13 mouse cellular contexts compared by ENCODE assay signal in the genomic region with DNA sequence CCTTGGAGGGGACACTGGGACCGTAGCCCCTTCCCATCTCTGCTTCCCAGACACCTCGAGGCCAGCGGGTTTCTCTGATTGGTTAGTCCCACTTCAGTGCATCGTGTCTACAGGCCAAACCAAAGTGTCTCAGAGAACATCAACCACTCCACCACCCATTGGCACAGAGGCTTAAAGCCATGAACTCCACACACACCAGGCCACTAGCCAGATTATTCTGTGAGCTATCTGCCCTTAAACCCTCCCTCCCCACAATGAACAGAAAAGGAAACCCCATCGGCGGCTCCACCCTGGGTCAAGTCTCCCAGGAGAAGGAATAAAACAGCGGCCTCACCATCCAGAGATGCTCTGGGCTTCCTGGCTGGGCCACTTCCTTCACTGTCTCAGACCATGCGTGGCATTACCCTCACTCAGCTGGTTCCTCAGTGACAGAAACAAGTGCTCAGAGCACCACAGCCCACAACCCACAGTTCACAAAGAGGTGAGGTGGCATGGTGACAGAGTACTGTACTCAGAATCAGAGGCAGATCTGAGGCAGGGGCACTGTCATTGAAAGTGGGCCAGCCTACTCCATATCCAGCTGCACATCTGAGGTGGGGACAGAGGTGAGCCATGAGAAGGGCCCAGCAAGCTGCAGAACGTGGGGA.
A peak's percentile ranks its signal among the peaks of the same experiment; 100 is the strongest.
DNase-seq lines count a peak whose midpoint lies in the region; ATAC-seq and TF ChIP-seq lines count a peak whose summit lies in the region.
"Had no signal": no experiment of that assay in that cellular context is flagged by ENCODE, and none has a peak within 500 bp of the region (broad histone marks: within the 10 kb centered on the region; RNA-seq: fewer than 3 reads in every experiment).

No protein-coding gene starts in this region.

- no peak overlapping the region for H3K4me3 ChIP-seq in liver, embryonic 16.5 days (ENCODE audit: low read depth, low read length)
- no peak overlapping the region for H3K4me3 ChIP-seq in heart, embryonic 13.5 days
- no peak overlapping the region for H3K4me3 ChIP-seq in midbrain, embryonic 14.5 days (replicated peaks; ENCODE audit: low read depth, low read length)
- no peak overlapping the region for H3K4me3 ChIP-seq in midbrain, postnatal 0 days (ENCODE audit: low read depth, low read length)
- H3K4me3 ChIP-seq: embryonic facial prominence, embryonic 10.5 days; forebrain, embryonic 10.5 days had no signal

- H3K27ac ChIP-seq in liver, embryonic 16.5 days (ENCODE audit: low read length): no peak overlapping the region
- H3K27ac ChIP-seq in heart, embryonic 13.5 days (replicated peaks): peak overlapping the region; percentile 92
- H3K27ac ChIP-seq in midbrain, embryonic 14.5 days (replicated peaks; ENCODE audit: low read depth, low read length): no peak overlapping the region
- H3K27ac ChIP-seq in midbrain, postnatal 0 days (ENCODE audit: low read depth, low read length): no peak overlapping the region
- H3K27ac ChIP-seq: embryonic facial prominence, embryonic 10.5 days had no signal

- no peak overlapping the region for H3K4me2 ChIP-seq in liver, embryonic 16.5 days (ENCODE audit: low read depth, low read length)
- no peak overlapping the region for H3K4me2 ChIP-seq in heart, embryonic 13.5 days
- H3K4me2 ChIP-seq in midbrain, embryonic 14.5 days (ENCODE audit: low read length): no peak overlapping the region
- H3K4me2 ChIP-seq in midbrain, postnatal 0 days (ENCODE audit: low read depth, low read length, poor library complexity, severe bottlenecking): no peak overlapping the region

- WGBS in liver, embryonic 16.5 days (ENCODE audit: insufficient replicate concordance): 56% methylated on average over 9 of the region's 9 CpGs
- WGBS in heart, embryonic 13.5 days: 66% methylated on average over 9 of the region's 9 CpGs
- WGBS in midbrain, embryonic 14.5 days: 86% methylated on average over 9 of the region's 9 CpGs
- WGBS in midbrain, postnatal 0 days: 83% methylated on average over 9 of the region's 9 CpGs

- H3K9me3 ChIP-seq in liver, embryonic 16.5 days (replicated peaks; ENCODE audit: control insufficient read depth, low read length): no peaks in the 10 kb centered on the region
- H3K9me3 ChIP-seq in heart, embryonic 13.5 days: no peaks in the 10 kb centered on the region
- no peaks in the 10 kb centered on the region for H3K9me3 ChIP-seq in midbrain, embryonic 14.5 days (ENCODE audit: control insufficient read depth, low read length)
- no peaks in the 10 kb centered on the region for H3K9me3 ChIP-seq in midbrain, postnatal 0 days (ENCODE audit: low read length)
- H3K9me3 ChIP-seq: embryonic facial prominence, embryonic 10.5 days; forebrain, embryonic 10.5 days had no signal

- peaks cover 32% of the 10 kb centered on the region for H3K4me1 ChIP-seq in liver, embryonic 16.5 days (ENCODE audit: control insufficient read depth, low read depth, low read length)
- peaks cover 92% of the 10 kb centered on the region for H3K4me1 ChIP-seq in heart, embryonic 13.5 days
- peaks cover 13% of the 10 kb centered on the region for H3K4me1 ChIP-seq in midbrain, embryonic 14.5 days (ENCODE audit: control insufficient read depth, insufficient read depth, low read length)
- 0 out of 2 replicates have a peak, but pooled peaks cover 12% of the 10 kb centered on the region for H3K4me1 ChIP-seq in midbrain, postnatal 0 days (ENCODE audit: insufficient read depth, low read length)

- 0 out of 2 replicates have a peak, but pooled peaks have one; percentile 4 for ATAC-seq in liver, embryonic 16.5 days (ENCODE audit: low read depth)
- ATAC-seq in heart, embryonic 13.5 days (ENCODE audit: extremely low read depth, insufficient number of reproducible peaks, low FRiP score, low TSS enrichment): no peak
- ATAC-seq in neutrophil, adult 5-6 weeks (ENCODE audit: extremely low read depth, insufficient number of reproducible peaks, low FRiP score, poor library complexity, severe bottlenecking): peak; percentile 53
- ATAC-seq in midbrain, embryonic 14.5 days (ENCODE audit: low FRiP score, low TSS enrichment): no peak
- ATAC-seq in midbrain, postnatal 0 days (ENCODE audit: low FRiP score): no peak

- no peaks in the 10 kb centered on the region for H3K27me3 ChIP-seq in liver, embryonic 16.5 days (ENCODE audit: control insufficient read depth, insufficient read depth, low read depth, low read length)
- no peaks in the 10 kb centered on the region for H3K27me3 ChIP-seq in heart, embryonic 13.5 days (replicated peaks)
- H3K27me3 ChIP-seq in midbrain, embryonic 14.5 days (ENCODE audit: control insufficient read depth, insufficient read depth, low read length): no peaks in the 10 kb centered on the region
- H3K27me3 ChIP-seq in midbrain, postnatal 0 days (ENCODE audit: insufficient read depth, low read length): no peaks in the 10 kb centered on the region

- no peak for TF ChIP-seq CTCF in midbrain, postnatal 0 days (IDR thresholded peaks at IDR 0.05)

- DNase-seq in cerebellum, adult 9-11 months: peak; percentile 27
- no peak for DNase-seq in cerebellum, adult 11 months
- DNase-seq in liver: no peak
- no peak for DNase-seq in midbrain, embryonic 14.5 days
- DNase-seq in midbrain, postnatal 0 days (ENCODE audit: low spot score): no peak
- DNase-seq: adrenal gland, postnatal 25 days; cerebellum, adult 18-20 months; lung, postnatal 36 days had no signal

- no peaks in the 10 kb centered on the region for H3K36me3 ChIP-seq in liver, embryonic 16.5 days (ENCODE audit: control insufficient read depth, insufficient read depth)
- H3K36me3 ChIP-seq in heart, embryonic 13.5 days: peaks cover 3% of the 10 kb centered on the region; the same call in 1 of the 2 replicates
- H3K36me3 ChIP-seq in midbrain, embryonic 14.5 days (ENCODE audit: control insufficient read depth, insufficient read depth, low read length): no peaks in the 10 kb centered on the region
- no peaks in the 10 kb centered on the region for H3K36me3 ChIP-seq in midbrain, postnatal 0 days (ENCODE audit: insufficient read depth, low read length)
- H3K36me3 ChIP-seq: embryonic facial prominence, embryonic 10.5 days; forebrain, embryonic 10.5 days had no signal

- no peak overlapping the region for H3K9ac ChIP-seq in liver, embryonic 16.5 days (ENCODE audit: low read depth, low read length)
- peak overlapping the region; percentile 34; the same call in 1 of the 2 replicates for H3K9ac ChIP-seq in heart, embryonic 13.5 days
- no peak overlapping the region for H3K9ac ChIP-seq in midbrain, embryonic 14.5 days (replicated peaks; ENCODE audit: low read length)
- no peak overlapping the region for H3K9ac ChIP-seq in midbrain, postnatal 0 days (replicated peaks; ENCODE audit: low read length, poor library complexity, severe bottlenecking)

Comparison
In these comparisons a context has a peak if more than half of its experiments do, and no peak if none do; other contexts are left out.
1. ATAC-seq: peak in liver, embryonic 16.5 days (single experiment) and neutrophil, adult 5-6 weeks (single experiment); none in heart, embryonic 13.5 days (single experiment), midbrain, embryonic 14.5 days (single experiment) and midbrain, postnatal 0 days (single experiment).